Mouse (Mus musculus) kidney, embryonic 15.5 days (tissue): ENCODE results near the gene 4930404H24Rik. TPM values are rescaled to one million over a fixed set of nuclear protein-coding genes. Genes with fewer than 3 reads are reported as not detected.
A peak's percentile ranks its signal among the peaks of the same experiment; 100 is the strongest.

ENCODE experiments used
- ATAC-seq: fragments of 200-750 bp; cut with Nextera tagmentation; replicated peaks from 2 replicates; pipeline ENCODE4 v1.8.0; 2017; ENCODE audit warnings: moderate TSS enrichment; ENCODE audit not compliant: low FRiP score
- H3K27ac ChIP-seq: fragments of 300-500 bp; sonication (generic); 2 replicates; pipeline ENCODE4 v1.5.1; 2015; ENCODE audit warnings: mild to moderate bottlenecking, inconsistent platforms
- H3K27me3 ChIP-seq: fragments of 300-500 bp; sonication (generic); 2 replicates; pipeline ENCODE4 v1.6.1; 2015; ENCODE audit warnings: inconsistent platforms
- H3K36me3 ChIP-seq: fragments of 300-500 bp; sonication (generic); 2 replicates; pipeline ENCODE4 v1.6.1; 2015; ENCODE audit warnings: inconsistent platforms
- H3K4me1 ChIP-seq: fragments of 300-500 bp; sonication (generic); 2 replicates; pipeline ENCODE4 v1.6.1; 2015; ENCODE audit warnings: inconsistent platforms
- H3K4me2 ChIP-seq: fragments of 300-500 bp; sonication (generic); 2 replicates; pipeline ENCODE4 v1.6.1; 2015; ENCODE audit warnings: moderate library complexity, mild to moderate bottlenecking, inconsistent platforms
- H3K4me3 ChIP-seq: fragments of 300-500 bp; sonication (generic); replicated peaks from 2 replicates; pipeline ENCODE4 v1.5.1; 2015; ENCODE audit warnings: mild to moderate bottlenecking, inconsistent platforms
- H3K9ac ChIP-seq: fragments of 300-500 bp; sonication (generic); 2 replicates; pipeline ENCODE4 v1.6.1; 2015; ENCODE audit warnings: mild to moderate bottlenecking, inconsistent platforms
- H3K9me3 ChIP-seq: fragments of 300-500 bp; sonication (generic); replicated peaks from 2 replicates; pipeline ENCODE4 v1.6.1; 2016; ENCODE audit warnings: inconsistent platforms
- WGBS: fragments of 180-500 bp; shearing (Covaris S2); methylation state at CpG from one replicate; pipeline ENCODE4 v1.1.7; 2015; ENCODE audit warnings: mixed read lengths; 5-methylcytosine and 5-hydroxymethylcytosine counted together
- polyA plus RNA-seq: library from polyadenylated mRNA; unstranded; fragments of >200 nt; fragmentation: Nextera tagmentation; extraction: Ambion mirVana; gene quantifications from 2 replicates; pipeline ENCODE4 v1.2.1, GENCODE M21; 2015

Gene 4930404H24Rik
- polyA plus RNA-seq, 1 experiment from 2014 or later = not detected

- peaks cover 56% of the 10 kb centered on the region for H3K4me1 ChIP-seq
- no peaks in the 10 kb centered on the region for H3K36me3 ChIP-seq
- peak overlapping the region; percentile 63 for H3K4me3 ChIP-seq
- ATAC-seq = peak; percentile 31
- H3K9me3 ChIP-seq = no peaks in the 10 kb centered on the region
- H3K27me3 ChIP-seq = peaks cover 25% of the 10 kb centered on the region
- peak overlapping the region; percentile 99 for H3K4me2 ChIP-seq
- WGBS = under 1% methylated on average over 32 of the region's 70 CpGs
- H3K9ac ChIP-seq = peak overlapping the region; percentile 55
- H3K27ac ChIP-seq = peak overlapping the region; percentile 69
Measured at GRCm38 (mm10) chr2:153528571-153529364, 36.2 kb downstream of the 4930404H24Rik start.

GRCm38 (mm10) chr2:153529365-153529781, 36.8 kb downstream of the 4930404H24Rik start:
- H3K27ac ChIP-seq = peak overlapping the region; percentile 69
- peak; percentile 3; the same call in 1 of the 2 replicates for ATAC-seq
- peak overlapping the region; percentile 63 for H3K4me3 ChIP-seq
- no peaks in the 10 kb centered on the region for H3K36me3 ChIP-seq
- peaks cover 56% of the 10 kb centered on the region for H3K4me1 ChIP-seq
- peak overlapping the region; percentile 55 for H3K9ac ChIP-seq
- no peaks in the 10 kb centered on the region for H3K9me3 ChIP-seq
- WGBS = under 1% methylated on average over 35 of the region's 53 CpGs
- H3K27me3 ChIP-seq = peaks cover 25% of the 10 kb centered on the region
- peak overlapping the region; percentile 99 for H3K4me2 ChIP-seq

GRCm38 (mm10) chr2:153529931-153530766, 37.6 kb downstream of the 4930404H24Rik start, which contains the start of gene Nol4l:
Gene Nol4l (minus strand): TSS chr2:153529971.
- H3K9me3 ChIP-seq = no peaks in the 10 kb centered on the region
- H3K27ac ChIP-seq = peak within 1 kb of the TSS; percentile 69
- peaks cover 25% of the 10 kb centered on the region for H3K27me3 ChIP-seq
- peak; percentile 29 for ATAC-seq
- peak within 1 kb of the TSS; percentile 55 for H3K9ac ChIP-seq
- peak within 1 kb of the TSS; percentile 99 for H3K4me2 ChIP-seq
- WGBS = 1% methylated on average over 51 of the region's 86 CpGs
- peaks cover 53% of the 10 kb centered on the region for H3K4me1 ChIP-seq
- peak within 1 kb of the TSS; percentile 63 for H3K4me3 ChIP-seq
- H3K36me3 ChIP-seq = no peaks in the 10 kb centered on the region

GRCm38 (mm10) chr2:153530948-153531347, 38.4 kb downstream of the 4930404H24Rik start:
- no peaks in the 10 kb centered on the region for H3K9me3 ChIP-seq
- peaks cover 25% of the 10 kb centered on the region for H3K27me3 ChIP-seq
- 58% methylated on average over 5 of the region's 5 CpGs for WGBS
- H3K36me3 ChIP-seq = no peaks in the 10 kb centered on the region
- H3K9ac ChIP-seq = no peak overlapping the region
- H3K4me2 ChIP-seq = no peak overlapping the region
- no peak overlapping the region for H3K27ac ChIP-seq
- H3K4me3 ChIP-seq = no peak overlapping the region
- ATAC-seq = no peak
- H3K4me1 ChIP-seq = peaks cover 45% of the 10 kb centered on the region

- Histone ChIP-seq H3K27me3 (peaks cover 13% of the 10 kb centered on the region), H3K9ac (no peak overlapping the region), H3K4me1 (peaks cover 15% of the 10 kb centered on the region), H3K27ac (no peak overlapping the region), H3K9me3 (no peaks in the 10 kb centered on the region), H3K4me3 (no peak overlapping the region), H3K36me3 (no peaks in the 10 kb centered on the region), H3K4me2 (no peak overlapping the region)
- no peak for ATAC-seq
- 63% methylated on average over 1 of the region's 1 CpGs for WGBS
Measured at GRCm38 (mm10) chr2:153533981-153534380, 41.4 kb downstream of the 4930404H24Rik start.

GRCm38 (mm10) chr2:153538898-153539297, 46.3 kb downstream of the 4930404H24Rik start:
- no peak overlapping the region for H3K4me2 ChIP-seq
- H3K9ac ChIP-seq = no peak overlapping the region
- no peak for ATAC-seq
- no peaks in the 10 kb centered on the region for H3K27me3 ChIP-seq
- whole genome bisulfite sequencing = 79% methylated on average over 3 of the region's 3 CpGs
- H3K4me3 ChIP-seq = no peak overlapping the region
- no peaks in the 10 kb centered on the region for H3K9me3 ChIP-seq
- H3K27ac ChIP-seq = no peak overlapping the region
- no peaks in the 10 kb centered on the region for H3K36me3 ChIP-seq
- no peaks in the 10 kb centered on the region for H3K4me1 ChIP-seq

GRCm38 (mm10) chr2:153542936-153543668, 50.5 kb downstream of the 4930404H24Rik start:
- ATAC-seq = no peak
- Histone ChIP-seq H3K4me1 (peaks cover 40% of the 10 kb centered on the region), H3K27ac (no peak overlapping the region), H3K36me3 (no peaks in the 10 kb centered on the region), H3K4me2 (no peak overlapping the region), H3K9me3 (no peaks in the 10 kb centered on the region), H3K9ac (no peak overlapping the region), H3K27me3 (0 out of 2 replicates have a peak, but pooled peaks cover 2% of the 10 kb centered on the region), H3K4me3 (no peak overlapping the region)
- WGBS = 84% methylated on average over 8 of the region's 8 CpGs

Other genes with a start within 250 kb of the 4930404H24Rik start
- 8.1 and 9.0 TPM in 2 replicates for gene Kif3b, start 201.4 kb upstream of the 4930404H24Rik start, polyA plus RNA-seq
- 11.2 and 12.2 TPM in 2 replicates for gene Asxl1, start 147.0 kb upstream of the 4930404H24Rik start, polyA plus RNA-seq
- gene Nol4l, start 37.2 kb downstream of the 4930404H24Rik start, polyA plus RNA-seq = 13.7 and 14.2 TPM in 2 replicates
- 75.2 and 78.8 TPM in 2 replicates for gene Commd7, start 140.0 kb downstream of the 4930404H24Rik start, polyA plus RNA-seq
- 15.7 and 16.5 TPM in 2 replicates for gene Dnmt3b, start 156.7 kb downstream of the 4930404H24Rik start, polyA plus RNA-seq
- gene Dnmt3c, start 203.9 kb downstream of the 4930404H24Rik start, polyA plus RNA-seq = not detected in 2 replicates
- gene Mapre1, start 248.5 kb downstream of the 4930404H24Rik start, polyA plus RNA-seq = 234 and 269 TPM in 2 replicates